Mouse (Mus musculus) C3H10T1/2 (cell line): ENCODE results near the gene Panx1. TPM values are rescaled to one million over a fixed set of nuclear protein-coding genes. Genes with fewer than 3 reads are reported as not detected.

Experiments used
- polyA plus RNA-seq, 2 experiments: library from polyadenylated mRNA; unstranded; fragments of >200 nt; fragmentation: generic; extraction: Trizol; gene quantifications; one replicate each; pipeline ENCODE4 v1.2.1; 2012; ENCODE audit warnings: missing spikeins in 2 of 2

Panx1 gene
- 1 to 10 TPM; 3.9 to 4.6 TPM for polyA plus RNA-seq

GRCm38 (mm10) chr9:15045084-15045669 is at the start of gene Panx1:
Gene Panx1, minus strand, starts transcription at chr9:15045478.

Other genes starting within 250 kb of the Panx1 start
- not detected for gene Gpr83, start 185.3 kb downstream of the Panx1 start, polyA plus RNA-seq
- gene Izumo1r, start 141.5 kb downstream of the Panx1 start, polyA plus RNA-seq: not detected
- gene Hephl1, start 66.6 kb upstream of the Panx1 start, polyA plus RNA-seq: not detected
- not detected for gene Vstm5, start 193.6 kb upstream of the Panx1 start, polyA plus RNA-seq
- 10 to 100 TPM in 1 of 2 experiments, 1 to 10 TPM in 1; 6.3 to 22.1 TPM for gene Med17, start 234.5 kb upstream of the Panx1 start, polyA plus RNA-seq